Mouse (Mus musculus): ENCODE results near the gene Prune1. TPM values are rescaled to one million over a fixed set of nuclear protein-coding genes. Genes with fewer than 3 reads are reported as not detected.

Gene Prune1
- total and polyA plus RNA-seq, 3 experiments, result 28.5 to 51.8 TPM; not detected in 1

GRCm38 (mm10) chr3:95227214-95227613, 54.7 kb downstream of the Prune1 start:
- peaks cover 56% of the 10 kb centered on the region for H3K79me2 ChIP-seq (ENCODE audit: control insufficient read depth, insufficient read depth, low read length, poor library complexity)
- H3K27ac ChIP-seq (ENCODE audit: control insufficient read depth, low read depth, low read length), result no peak overlapping the region
- peaks cover 16 to 21% of the 10 kb centered on the region in 2 experiments for H3K4me1 ChIP-seq (ENCODE audit: control insufficient read depth in 1 of 2, insufficient read depth in 2 of 2, low read length in 2 of 2)
- no peak for TF ChIP-seq SIN3A (IDR thresholded peaks at IDR 0.05; ENCODE audit: low read length)
- TF ChIP-seq NELFE (IDR thresholded peaks at IDR 0.05; ENCODE audit: low read depth, low read length), result no peak
- no peak for TF ChIP-seq MAFK (IDR thresholded peaks at IDR 0.05; ENCODE audit: borderline replicate concordance, low read depth, low read length)
- TF ChIP-seq TBP (IDR thresholded peaks at IDR 0.05; ENCODE audit: low read depth, low read length), result no peak
- TF ChIP-seq NRF1 (IDR thresholded peaks at IDR 0.05; ENCODE audit: insufficient read depth, low read depth, low read length, poor library complexity, severe bottlenecking), result no peak
- no peak for TF ChIP-seq E2F4 (IDR thresholded peaks at IDR 0.05; ENCODE audit: borderline replicate concordance, low read depth, low read length)
- TF ChIP-seq POLR2AphosphoS5 (IDR thresholded peaks at IDR 0.05; ENCODE audit: borderline replicate concordance, low read depth, low read length), result no peak
- TF ChIP-seq MYB (IDR thresholded peaks at IDR 0.05; ENCODE audit: low read depth, low read length), result no peak
- no peak for TF ChIP-seq GATA1 (IDR thresholded peaks at IDR 0.05; ENCODE audit: low read depth, low read length)
- no peak for TF ChIP-seq TCF12 (IDR thresholded peaks at IDR 0.05; ENCODE audit: low read depth, low read length)
- TF ChIP-seq MYC (IDR thresholded peaks at IDR 0.05; ENCODE audit: low read depth, low read length), result no peak
- no peak for TF ChIP-seq USF2 (IDR thresholded peaks at IDR 0.05; ENCODE audit: borderline replicate concordance in 1 of 2, insufficient read depth in 1 of 2, low read depth in 1 of 2, low read length in 2 of 2)
- TF ChIP-seq EP300 (IDR thresholded peaks at IDR 0.05; ENCODE audit: low read depth in 1 of 2, low read length in 2 of 2), result no peak
- TF ChIP-seq GABPA (IDR thresholded peaks at IDR 0.05; ENCODE audit: low read depth, low read length), result no peak
- DNase-seq (ENCODE audit: low read depth, low spot score), result no peak
- peak overlapping the region; percentile 3; the same call in 1 of the 2 replicates for H3K9ac ChIP-seq (ENCODE audit: control insufficient read depth, low read depth, low read length, poor library complexity, severe bottlenecking)
- peaks cover 6 to 27% of the 10 kb centered on the region in 2 experiments for H3K36me3 ChIP-seq (ENCODE audit: control insufficient read depth in 1 of 2, insufficient read depth in 2 of 2, low read length in 2 of 2)
- H3K9me3 ChIP-seq (replicated peaks; ENCODE audit: insufficient read depth, low read length), result no peaks in the 10 kb centered on the region
- peak overlapping the region; percentile 1 to 73; a peak in 2 of 4 replicates for H3K4me3 ChIP-seq (ENCODE audit: control insufficient read depth in 1 of 2, insufficient read depth in 1 of 2, low read depth in 2 of 2, low read length in 2 of 2)
- no peaks in the 10 kb centered on the region for H3K27me3 ChIP-seq (ENCODE audit: control insufficient read depth in 1 of 2, insufficient read depth in 2 of 2, low read length in 2 of 2)

DNA sequence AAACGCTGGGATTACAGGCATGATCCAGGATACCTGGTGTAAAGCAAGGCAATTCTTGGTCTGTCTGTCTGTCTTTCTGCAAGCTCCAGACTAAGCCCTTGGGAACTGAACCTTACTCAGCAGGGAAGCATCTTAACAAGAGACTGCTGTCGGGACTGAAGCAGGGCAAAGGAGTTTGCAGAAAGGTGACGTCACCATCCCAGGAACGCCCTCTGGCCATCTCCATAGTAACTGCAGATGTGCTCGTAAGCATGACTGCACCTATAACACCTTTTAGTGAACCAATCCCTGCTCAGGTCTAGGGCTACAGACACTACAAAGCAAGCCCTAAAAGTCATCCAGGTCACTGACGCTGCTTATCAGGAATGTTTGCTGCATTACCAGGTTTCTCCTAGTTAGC, 57.6 kb downstream of the Prune1 start:
- H3K27ac ChIP-seq (ENCODE audit: control insufficient read depth, low read depth, low read length), result no peak overlapping the region
- H3K4me3 ChIP-seq (ENCODE audit: control insufficient read depth in 1 of 2, insufficient read depth in 1 of 2, low read depth in 2 of 2, low read length in 2 of 2), result no peak overlapping the region
- no peak overlapping the region for H3K9ac ChIP-seq (ENCODE audit: control insufficient read depth, low read depth, low read length, poor library complexity, severe bottlenecking)
- no peak for TF ChIP-seq USF2 (IDR thresholded peaks at IDR 0.05; ENCODE audit: borderline replicate concordance in 1 of 2, insufficient read depth in 1 of 2, low read depth in 1 of 2, low read length in 2 of 2)
- no peak for TF ChIP-seq GATA1 (IDR thresholded peaks at IDR 0.05; ENCODE audit: low read depth, low read length)
- no peak for TF ChIP-seq MAFK (IDR thresholded peaks at IDR 0.05; ENCODE audit: borderline replicate concordance, low read depth, low read length)
- no peak for TF ChIP-seq TAL1 (IDR thresholded peaks at IDR 0.05; ENCODE audit: low read length)
- TF ChIP-seq GABPA (IDR thresholded peaks at IDR 0.05; ENCODE audit: low read depth, low read length), result no peak
- TF ChIP-seq SMC3 (IDR thresholded peaks at IDR 0.05; ENCODE audit: low read depth, low read length), result no peak
- TF ChIP-seq MYB (IDR thresholded peaks at IDR 0.05; ENCODE audit: low read depth, low read length), result no peak
- TF ChIP-seq E2F4 (IDR thresholded peaks at IDR 0.05; ENCODE audit: borderline replicate concordance, low read depth, low read length), result no peak
- TF ChIP-seq ZNF384 (IDR thresholded peaks at IDR 0.05; ENCODE audit: low read depth, low read length), result no peak
- TF ChIP-seq POLR2AphosphoS2 (IDR thresholded peaks at IDR 0.05; ENCODE audit: low read length), result no peak
- no peak for TF ChIP-seq TCF12 (IDR thresholded peaks at IDR 0.05; ENCODE audit: low read depth, low read length)
- TF ChIP-seq SIN3A (IDR thresholded peaks at IDR 0.05; ENCODE audit: low read length), result no peak
- no peak for TF ChIP-seq EP300 (IDR thresholded peaks at IDR 0.05; ENCODE audit: low read depth in 1 of 2, low read length in 2 of 2)
- no peak for TF ChIP-seq CTCF (IDR thresholded peaks at IDR 0.05 in 2 of 3, conservative IDR thresholded peaks at IDR 0.05 in 1 of 3; ENCODE audit: control insufficient read depth in 1 of 3, insufficient read depth in 1 of 3, low read depth in 2 of 3, low read length in 3 of 3, poor library complexity in 1 of 3, severe bottlenecking in 1 of 3)
- TF ChIP-seq HCFC1 (IDR thresholded peaks at IDR 0.05; ENCODE audit: low read depth, low read length), result no peak
- no peak for TF ChIP-seq MAX (IDR thresholded peaks at IDR 0.05; ENCODE audit: low read length)
- no peak for TF ChIP-seq JUND (IDR thresholded peaks at IDR 0.05; ENCODE audit: low read depth, low read length)
- no peak for TF ChIP-seq MAZ (IDR thresholded peaks at IDR 0.05; ENCODE audit: low read depth, low read length)
- no peak for TF ChIP-seq MXI1 (IDR thresholded peaks at IDR 0.05; ENCODE audit: low read depth, low read length)
- no peak for TF ChIP-seq KAT2A (conservative IDR thresholded peaks at IDR 0.05; ENCODE audit: low read depth, low read length)
- H3K4me1 ChIP-seq (ENCODE audit: control insufficient read depth in 1 of 2, insufficient read depth in 2 of 2, low read length in 2 of 2), result peaks cover 0 to 4% of the 10 kb centered on the region in 2 experiments; a peak in 3 of 4 replicates
- H3K27me3 ChIP-seq (ENCODE audit: control insufficient read depth in 1 of 2, insufficient read depth in 2 of 2, low read length in 2 of 2), result no peaks in the 10 kb centered on the region
- H3K79me2 ChIP-seq (ENCODE audit: control insufficient read depth, insufficient read depth, low read length, poor library complexity), result peaks cover 28% of the 10 kb centered on the region
- H3K36me3 ChIP-seq (ENCODE audit: control insufficient read depth in 1 of 2, insufficient read depth in 2 of 2, low read length in 2 of 2), result peaks cover 3 to 11% of the 10 kb centered on the region in 2 experiments; a peak in 3 of 4 replicates
- H3K9me3 ChIP-seq (replicated peaks; ENCODE audit: insufficient read depth, low read length), result no peaks in the 10 kb centered on the region
- no peak for DNase-seq (ENCODE audit: low read depth, low spot score)
